Mouse (Mus musculus) right cerebral cortex, postnatal 10 days (tissue): Measurements from ENCODE around the gene Tbc1d22a.

Experiments
- DNase-seq, 2 experiments: peaks; one replicate each; pipeline ENCODE4 v3.0.0; 2021; ENCODE audit warnings: low spot score in 2 of 2

Gene Tbc1d22a

GRCm38 (mm10) chr15:86385436-86385835 is 171.2 kb downstream of the Tbc1d22a start:
- no peak for DNase-seq

GRCm38 (mm10) chr15:86386325-86386724 is 172.1 kb downstream of the Tbc1d22a start:
- no peak for DNase-seq

- no peak for DNase-seq
Observed at GRCm38 (mm10) chr15:86388597-86388996, 174.3 kb downstream of the Tbc1d22a start.

GRCm38 (mm10) chr15:86404866-86405265 is 190.6 kb downstream of the Tbc1d22a start:
- DNase-seq: no peak

GRCm38 (mm10) chr15:86405527-86405926 is 191.3 kb downstream of the Tbc1d22a start:
- peak; percentile 39 to 53 for DNase-seq

- no peak for DNase-seq
Observed at GRCm38 (mm10) chr15:86409352-86409751, 195.1 kb downstream of the Tbc1d22a start.

- DNase-seq: no peak
Observed at GRCm38 (mm10) chr15:86411532-86412080, 197.3 kb downstream of the Tbc1d22a start.

- no peak for DNase-seq
Observed at GRCm38 (mm10) chr15:86415951-86416350, 201.7 kb downstream of the Tbc1d22a start.

- no peak for DNase-seq
Observed at GRCm38 (mm10) chr15:86418436-86418835, 204.2 kb downstream of the Tbc1d22a start.

GRCm38 (mm10) chr15:86419620-86420019 is 205.4 kb downstream of the Tbc1d22a start:
- DNase-seq: peak; percentile 55 to 66

GRCm38 (mm10) chr15:86422858-86423257 is 208.6 kb downstream of the Tbc1d22a start:
- DNase-seq: no peak

GRCm38 (mm10) chr15:86423884-86424283 is 209.6 kb downstream of the Tbc1d22a start:
- no peak for DNase-seq

GRCm38 (mm10) chr15:86424971-86425370 is 210.7 kb downstream of the Tbc1d22a start:
- DNase-seq: no peak

- DNase-seq: no peak
Observed at GRCm38 (mm10) chr15:86426364-86427000, 212.2 kb downstream of the Tbc1d22a start.

- DNase-seq: no peak
Observed at GRCm38 (mm10) chr15:86427439-86427838, 213.2 kb downstream of the Tbc1d22a start.

GRCm38 (mm10) chr15:86428496-86428895 is 214.2 kb downstream of the Tbc1d22a start:
- no peak for DNase-seq

GRCm38 (mm10) chr15:86429766-86430335 is 215.6 kb downstream of the Tbc1d22a start:
- no peak for DNase-seq

- no peak for DNase-seq
Observed at GRCm38 (mm10) chr15:86431539-86432080, 217.4 kb downstream of the Tbc1d22a start.

- no peak for DNase-seq
Observed at GRCm38 (mm10) chr15:86432791-86433190, 218.5 kb downstream of the Tbc1d22a start.

- DNase-seq: no peak
Observed at GRCm38 (mm10) chr15:86433378-86433777, 219.1 kb downstream of the Tbc1d22a start.

- DNase-seq: no peak
Observed at GRCm38 (mm10) chr15:86434241-86434640, 220.0 kb downstream of the Tbc1d22a start.

GRCm38 (mm10) chr15:86437346-86437745 is 223.1 kb downstream of the Tbc1d22a start:
- DNase-seq: no peak
